Mouse (Mus musculus) gastrocnemius, postnatal 10 days (tissue): ENCODE results near the gene Ranbp3. TPM values are rescaled to one million over a fixed set of nuclear protein-coding genes. Genes with fewer than 3 reads are reported as not detected.

Source experiments
- DNase-seq: peaks from one replicate; pipeline ENCODE4 v3.0.0; 2021; ENCODE audit warnings: mixed read lengths
- total RNA-seq, 2 experiments: library from RNA; stranded (reverse); gene quantifications; 2 replicates each; pipeline ENCODE4 v1.2.3; 2021

Ranbp3 gene
- total RNA-seq, 2 experiments from 2014 or later, result 38.5 to 46.3 TPM

GRCm38 (mm10) chr17:56727029-56727649 is 54.0 kb downstream of the Ranbp3 start:
- DNase-seq, result no peak

- no peak for DNase-seq
These were observed 54.6 kb downstream of the Ranbp3 start for GRCm38 (mm10) chr17:56727659-56728058.

- DNase-seq, result no peak
These were observed 55.0 kb downstream of the Ranbp3 start for GRCm38 (mm10) chr17:56728117-56728516.

- DNase-seq, result no peak
These were observed 56.1 kb downstream of the Ranbp3 start for GRCm38 (mm10) chr17:56729151-56729550.

- no peak for DNase-seq
These were observed 56.6 kb downstream of the Ranbp3 start for GRCm38 (mm10) chr17:56729656-56730055.

GRCm38 (mm10) chr17:56736534-56736933 is 63.4 kb downstream of the Ranbp3 start:
- DNase-seq, result no peak

GRCm38 (mm10) chr17:56738221-56738620 is 65.1 kb downstream of the Ranbp3 start:
- no peak for DNase-seq

GRCm38 (mm10) chr17:56740118-56740787 is 67.2 kb downstream of the Ranbp3 start:
- DNase-seq, result no peak

- no peak for DNase-seq
These were observed 67.7 kb downstream of the Ranbp3 start for GRCm38 (mm10) chr17:56740788-56741160.

- DNase-seq, result no peak
These were observed 71.1 kb downstream of the Ranbp3 start for GRCm38 (mm10) chr17:56744173-56744572.

- DNase-seq, result no peak
These were observed 78.4 kb downstream of the Ranbp3 start for GRCm38 (mm10) chr17:56751404-56752072.

GRCm38 (mm10) chr17:56753452-56753851 is 80.4 kb downstream of the Ranbp3 start:
- no peak for DNase-seq

GRCm38 (mm10) chr17:56754271-56755185 is 81.4 kb downstream of the Ranbp3 start:
- no peak for DNase-seq

- DNase-seq, result no peak
These were observed 83.8 kb downstream of the Ranbp3 start for GRCm38 (mm10) chr17:56756703-56757399.

- DNase-seq, result peak; percentile 86
These were observed 84.5 kb downstream of the Ranbp3 start, which contains the start of gene Nrtn for GRCm38 (mm10) chr17:56757416-56758123. Nrtn (minus strand) TSS chr17:56757530.

- DNase-seq, result peak; percentile 74
These were observed 85.0 kb downstream of the Ranbp3 start for GRCm38 (mm10) chr17:56758132-56758531.

GRCm38 (mm10) chr17:56759261-56759660 is 86.2 kb downstream of the Ranbp3 start:
- DNase-seq, result no peak

- no peak for DNase-seq
These were observed 88.0 kb downstream of the Ranbp3 start for GRCm38 (mm10) chr17:56761077-56761476.
